Mouse (Mus musculus) intestine, embryonic 16.5 days (tissue): ENCODE measurements around the gene Sbk3. TPM values are rescaled to one million over a fixed set of nuclear protein-coding genes. Genes with fewer than 3 reads are reported as not detected.
A peak's percentile ranks its signal among the peaks of the same experiment; 100 is the strongest.

Source experiments
- ATAC-seq: fragments of 200-750 bp; cut with Nextera tagmentation; 2 replicates; pipeline ENCODE4 v1.8.0; 2017; ENCODE audit warnings: moderate TSS enrichment, moderate library complexity
- H3K27ac ChIP-seq: fragments of 300-500 bp; sonication (generic); 2 replicates; pipeline ENCODE4 v1.5.1; 2014; ENCODE audit warnings: mild to moderate bottlenecking, low read length
- H3K27me3 ChIP-seq: fragments of 300-500 bp; sonication (generic); replicated peaks from 2 replicates; pipeline ENCODE4 v1.6.1; 2014; ENCODE audit warnings: low read length, control low read depth, mixed read lengths; ENCODE audit not compliant: control insufficient read depth, insufficient read depth
- H3K36me3 ChIP-seq: fragments of 300-500 bp; sonication (generic); 2 replicates; pipeline ENCODE4 v1.6.1; 2014; ENCODE audit warnings: low read length, control low read depth; ENCODE audit not compliant: control insufficient read depth, insufficient read depth
- H3K4me1 ChIP-seq: fragments of 300-500 bp; sonication (generic); 2 replicates; pipeline ENCODE4 v1.6.1; 2014; ENCODE audit warnings: low read length, control low read depth, mixed read lengths; ENCODE audit not compliant: control insufficient read depth, insufficient read depth
- H3K4me2 ChIP-seq: fragments of 300-500 bp; sonication (generic); 2 replicates; pipeline ENCODE4 v1.6.1; 2014; ENCODE audit warnings: low read depth, low read length, control low read depth
- H3K4me3 ChIP-seq: fragments of 300-500 bp; sonication (generic); 2 replicates; pipeline ENCODE4 v1.5.1; 2014; ENCODE audit warnings: mild to moderate bottlenecking, low read length
- H3K9ac ChIP-seq: fragments of 300-500 bp; sonication (generic); 2 replicates; pipeline ENCODE4 v1.6.1; 2014; ENCODE audit warnings: low read depth, low read length
- H3K9me3 ChIP-seq: fragments of 300-500 bp; sonication (generic); 2 replicates; pipeline ENCODE4 v1.6.1; 2016; ENCODE audit warnings: low read length, control low read depth; ENCODE audit not compliant: control insufficient read depth
- WGBS: fragments of 180-500 bp; shearing (Covaris S2); extraction: QIAGEN DNeasy Blood & Tissue Kit; methylation state at CpG from one replicate; pipeline ENCODE4 v1.1.7; 2014; 5-methylcytosine and 5-hydroxymethylcytosine counted together
- polyA plus RNA-seq: library from polyadenylated mRNA; unstranded; fragments of >200 nt; fragmentation: Nextera tagmentation; extraction: Ambion mirVana; gene quantifications from 2 replicates; pipeline ENCODE4 v1.2.1, GENCODE M21; 2015

Sbk3 gene
- polyA plus RNA-seq, 1 experiment from 2014 or later = not detected

DNA sequence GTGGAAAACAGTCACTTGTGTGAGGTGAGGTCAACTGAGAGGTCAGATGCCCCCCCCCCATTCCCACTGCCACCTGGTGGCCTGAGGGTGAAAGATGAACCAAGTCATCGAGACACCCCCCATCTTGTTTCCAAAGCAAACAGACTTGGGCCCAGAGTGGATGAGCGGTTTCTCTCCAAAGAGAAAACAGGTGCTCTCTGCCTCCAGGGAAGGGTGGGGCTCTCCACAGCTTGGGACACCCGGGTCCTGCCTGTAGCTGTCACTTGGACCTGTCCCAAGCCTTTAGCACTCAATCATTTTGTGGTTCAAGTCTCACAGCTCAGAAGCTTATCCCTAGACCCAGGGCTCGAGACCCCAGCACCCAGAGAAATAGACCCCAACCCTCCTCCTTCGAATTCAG is 7.4 kb downstream of the Sbk3 start:
- H3K4me3 ChIP-seq = no peak overlapping the region
- ATAC-seq = 0 out of 2 replicates have a peak, but pooled peaks have one; percentile 24
- H3K27me3 ChIP-seq = no peaks in the 10 kb centered on the region
- no peaks in the 10 kb centered on the region for H3K36me3 ChIP-seq
- no peak overlapping the region for H3K4me2 ChIP-seq
- no peak overlapping the region for H3K9ac ChIP-seq
- H3K4me1 ChIP-seq = no peaks in the 10 kb centered on the region
- 72% methylated on average over 5 of the region's 5 CpGs for WGBS
- H3K27ac ChIP-seq = no peak overlapping the region
- no peaks in the 10 kb centered on the region for H3K9me3 ChIP-seq

DNA sequence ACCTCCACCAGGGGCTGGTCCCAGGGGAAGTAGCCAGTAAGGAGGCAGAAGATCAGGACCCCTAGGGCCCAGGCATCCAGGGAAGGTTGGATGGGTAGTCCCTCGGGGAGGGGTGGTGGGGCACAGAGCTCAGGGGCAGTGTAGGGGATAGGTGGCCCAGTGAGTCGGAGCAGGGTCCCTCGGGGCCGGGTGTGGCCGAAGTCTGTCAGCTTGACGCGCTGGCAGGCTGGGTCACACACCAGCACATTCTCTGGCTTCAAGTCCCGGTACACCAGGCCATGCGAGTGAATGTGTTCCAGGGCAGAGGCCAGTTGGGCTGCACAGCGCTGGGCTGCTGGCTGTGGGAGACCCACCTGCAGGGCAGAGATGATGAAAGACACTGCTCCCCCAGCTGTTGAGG is 13.6 kb downstream of the Sbk3 start:
- Histone ChIP-seq H3K4me2 (no peak overlapping the region), H3K27me3 (no peaks in the 10 kb centered on the region), H3K4me3 (no peak overlapping the region), H3K4me1 (no peaks in the 10 kb centered on the region), H3K9ac (no peak overlapping the region; the same call in 1 of the 2 replicates), H3K9me3 (no peaks in the 10 kb centered on the region), H3K27ac (no peak overlapping the region), H3K36me3 (no peaks in the 10 kb centered on the region)
- ATAC-seq = no peak
- WGBS = 85% methylated on average over 10 of the region's 10 CpGs

DNA sequence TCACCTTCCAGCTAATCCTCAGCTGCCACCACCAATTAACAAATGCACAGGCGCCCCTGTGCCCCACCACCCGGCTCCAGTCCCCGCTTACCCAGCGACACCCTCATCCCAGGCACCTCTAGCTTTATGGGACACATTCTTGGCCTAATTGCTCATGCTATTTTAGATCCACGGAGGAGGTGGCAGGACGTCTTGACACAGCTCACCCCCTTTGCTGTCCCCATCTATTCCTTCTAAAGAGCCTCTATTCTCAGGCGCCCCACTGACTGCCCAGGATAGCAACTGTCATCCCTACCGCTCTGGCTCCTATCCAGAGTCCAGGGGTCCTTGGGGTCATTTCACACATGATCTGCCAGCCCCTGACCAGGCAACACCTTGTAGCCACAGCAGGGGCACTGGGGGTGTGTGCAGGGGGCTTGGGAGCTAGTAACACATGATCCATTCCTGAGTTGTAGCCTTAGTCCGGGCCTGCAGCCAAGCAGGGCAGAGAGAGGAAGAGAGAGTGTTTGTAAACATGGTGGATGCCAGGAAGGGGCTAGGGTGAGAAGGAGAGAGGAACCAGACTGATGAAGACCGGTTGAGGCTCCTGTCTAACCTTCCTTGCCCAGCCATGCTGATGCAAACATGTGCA is 17.0 kb downstream of the Sbk3 start:
- H3K27ac ChIP-seq = no peak overlapping the region
- no peaks in the 10 kb centered on the region for H3K4me1 ChIP-seq
- H3K36me3 ChIP-seq = no peaks in the 10 kb centered on the region
- no peak overlapping the region for H3K4me3 ChIP-seq
- WGBS = 25% methylated on average over 10 of the region's 10 CpGs
- no peak for ATAC-seq
- H3K4me2 ChIP-seq = no peak overlapping the region
- no peaks in the 10 kb centered on the region for H3K9me3 ChIP-seq
- H3K9ac ChIP-seq = no peak overlapping the region
- no peaks in the 10 kb centered on the region for H3K27me3 ChIP-seq

DNA sequence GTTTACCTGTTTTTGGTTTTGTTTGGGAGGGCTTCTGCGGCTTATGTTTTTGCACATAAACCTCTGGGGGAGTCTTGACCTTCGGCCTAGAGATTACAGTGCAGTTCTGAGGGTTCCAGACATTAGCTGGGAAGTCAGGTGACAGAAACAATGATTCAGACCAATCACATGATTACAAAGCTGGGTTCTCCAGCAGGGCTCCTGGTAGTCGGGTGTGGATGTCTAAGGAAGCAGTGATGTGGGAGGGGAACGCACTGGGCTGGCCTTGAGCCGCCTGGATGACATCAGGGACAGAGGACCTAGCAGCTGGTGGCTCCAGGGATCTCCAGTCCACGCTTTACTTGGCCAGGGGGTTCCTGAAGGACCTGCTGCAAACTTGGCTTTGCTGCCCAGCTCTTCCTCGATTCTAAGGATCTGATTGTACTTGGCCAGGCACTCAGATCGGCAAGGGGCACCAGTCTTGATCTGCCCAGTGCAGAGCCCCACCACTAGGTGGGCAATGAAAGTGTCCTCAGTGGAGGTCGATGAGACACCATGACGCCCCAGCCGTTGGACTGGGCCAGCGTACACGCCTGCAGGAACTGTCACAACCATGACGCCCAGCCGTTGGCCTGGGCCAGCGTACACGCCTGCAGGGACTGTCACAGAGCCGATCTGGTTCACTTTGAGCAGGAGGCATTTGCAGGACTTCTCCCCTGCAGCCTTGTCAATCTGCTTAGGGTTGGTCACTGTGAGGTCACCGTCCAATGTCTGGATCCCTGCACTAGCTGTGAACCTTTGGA is 20.2 kb downstream of the Sbk3 start:
- peak; percentile 85 for ATAC-seq
- WGBS = 82% methylated on average over 19 of the region's 19 CpGs

DNA sequence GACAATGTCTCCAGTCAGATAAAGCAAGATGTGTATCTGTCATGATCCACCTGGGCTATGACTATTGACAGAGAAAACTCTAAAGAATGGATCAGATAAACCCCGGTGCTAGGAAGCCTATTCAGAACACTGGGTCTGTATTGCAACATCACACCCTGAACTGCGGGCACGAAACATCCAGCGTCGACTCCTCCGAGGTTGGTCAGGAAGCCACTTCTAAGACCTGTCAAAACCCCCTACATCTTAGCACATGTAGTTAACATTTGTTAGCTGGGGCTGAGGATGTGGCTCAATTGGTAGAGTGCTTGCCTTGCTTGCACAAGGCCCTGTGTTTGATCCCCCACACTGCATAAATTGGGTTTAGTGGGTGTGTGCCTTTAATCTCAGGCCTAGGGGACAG is 22.6 kb downstream of the Sbk3 start:
- Histone ChIP-seq H3K4me2 (no peak overlapping the region), H3K4me1 (no peaks in the 10 kb centered on the region), H3K36me3 (no peaks in the 10 kb centered on the region), H3K9me3 (no peaks in the 10 kb centered on the region), H3K4me3 (no peak overlapping the region), H3K27me3 (no peaks in the 10 kb centered on the region), H3K27ac (no peak overlapping the region), H3K9ac (no peak overlapping the region)
- 52% methylated on average over 6 of the region's 6 CpGs for WGBS
- ATAC-seq = no peak

More for the DNA sequence above, 20.2 kb downstream of the Sbk3 start:
- Histone ChIP-seq H3K9ac (no peak overlapping the region), H3K4me2 (no peak overlapping the region), H3K27ac (peak overlapping the region; percentile 5; the same call in 1 of the 2 replicates), H3K36me3 (no peaks in the 10 kb centered on the region), H3K27me3 (no peaks in the 10 kb centered on the region), H3K4me1 (no peaks in the 10 kb centered on the region), H3K9me3 (no peaks in the 10 kb centered on the region), H3K4me3 (no peak overlapping the region)

DNA sequence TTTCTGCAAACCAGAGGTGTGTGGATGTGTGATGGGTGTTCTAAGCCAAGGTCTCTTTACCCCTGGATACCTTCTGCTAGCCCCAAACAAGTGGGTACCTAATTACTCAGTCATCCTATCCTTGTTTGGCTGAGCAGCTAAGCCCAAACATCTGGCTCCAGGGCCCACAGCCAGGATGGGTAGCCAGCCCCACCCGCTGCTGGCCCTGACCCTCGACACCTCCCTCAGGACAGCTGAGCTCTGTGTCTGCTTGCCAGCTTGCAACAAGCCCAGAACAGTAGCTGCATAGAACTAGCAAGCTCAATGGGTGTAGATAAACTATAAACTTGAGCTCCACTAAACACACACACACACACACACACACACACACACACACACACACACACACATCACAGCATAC is 23.1 kb downstream of the Sbk3 start:
- H3K9me3 ChIP-seq = no peaks in the 10 kb centered on the region
- WGBS = 40% methylated on average over 2 of the region's 2 CpGs
- H3K9ac ChIP-seq = peak overlapping the region; percentile 17; the same call in 1 of the 2 replicates
- no peak overlapping the region for H3K4me2 ChIP-seq
- ATAC-seq = no peak
- H3K4me1 ChIP-seq = no peaks in the 10 kb centered on the region
- H3K36me3 ChIP-seq = no peaks in the 10 kb centered on the region
- no peak overlapping the region for H3K27ac ChIP-seq
- H3K27me3 ChIP-seq = no peaks in the 10 kb centered on the region
- no peak overlapping the region for H3K4me3 ChIP-seq

DNA sequence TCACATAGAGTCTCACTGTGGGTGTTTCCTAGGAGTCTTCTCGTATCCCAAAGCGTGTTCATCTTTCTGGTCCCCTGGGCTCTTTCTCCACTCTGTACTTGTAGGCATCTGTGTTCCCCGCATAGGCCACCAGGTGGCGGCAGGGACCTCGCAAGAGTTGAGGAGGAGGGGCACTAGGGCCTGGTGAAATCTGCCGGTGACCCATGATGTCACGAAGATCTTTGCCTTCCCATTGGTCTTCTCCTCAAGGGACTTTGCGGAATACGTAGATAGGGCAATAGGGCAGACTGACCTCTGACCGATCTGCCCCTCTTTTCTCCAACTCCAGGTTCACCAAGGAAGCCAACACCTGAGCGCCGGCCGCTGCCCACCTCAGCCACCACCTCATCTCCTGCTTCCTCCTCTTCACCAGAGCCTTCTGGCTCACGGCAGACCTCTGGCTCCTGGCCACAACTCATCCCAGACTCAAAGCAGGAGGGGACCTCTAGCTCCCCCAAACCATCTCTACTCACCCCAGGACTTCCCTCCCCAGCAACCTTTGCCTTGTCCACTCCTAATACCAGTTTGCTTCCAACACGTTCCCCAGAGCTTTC is 27.6 kb downstream of the Sbk3 start:
- peak overlapping the region; percentile 54 for H3K4me2 ChIP-seq
- no peaks in the 10 kb centered on the region for H3K4me1 ChIP-seq
- no peak overlapping the region for H3K27ac ChIP-seq
- no peaks in the 10 kb centered on the region for H3K36me3 ChIP-seq
- H3K9me3 ChIP-seq = no peaks in the 10 kb centered on the region
- ATAC-seq = peak; percentile 90
- no peaks in the 10 kb centered on the region for H3K27me3 ChIP-seq
- peak overlapping the region; percentile 44; the same call in 1 of the 2 replicates for H3K9ac ChIP-seq
- H3K4me3 ChIP-seq = peak overlapping the region; percentile 42
- 13% methylated on average over 15 of the region's 15 CpGs for WGBS

DNA sequence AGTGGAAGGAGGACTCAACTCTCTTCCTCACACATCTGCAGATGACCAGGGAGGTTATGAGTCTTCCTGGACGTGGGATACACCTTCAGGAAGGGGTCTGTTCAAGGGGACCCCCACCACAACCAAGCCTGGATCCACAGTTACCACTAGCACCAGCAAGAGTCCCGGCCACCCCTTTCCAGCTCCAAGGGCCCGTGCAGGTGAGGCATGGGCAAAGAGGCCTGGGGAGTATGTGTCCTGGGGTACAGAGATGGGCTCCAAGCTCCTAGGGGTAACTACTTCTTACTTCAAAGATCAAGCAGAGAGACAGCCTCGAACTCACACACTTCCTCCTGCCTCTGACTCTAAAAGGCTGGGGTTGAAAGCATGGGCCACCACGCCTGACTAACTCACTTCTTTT is 28.3 kb downstream of the Sbk3 start:
- H3K9me3 ChIP-seq = no peaks in the 10 kb centered on the region
- H3K36me3 ChIP-seq = no peaks in the 10 kb centered on the region
- H3K4me2 ChIP-seq = no peak overlapping the region
- 52% methylated on average over 5 of the region's 5 CpGs for WGBS
- no peaks in the 10 kb centered on the region for H3K4me1 ChIP-seq
- H3K27me3 ChIP-seq = no peaks in the 10 kb centered on the region
- no peak overlapping the region for H3K4me3 ChIP-seq
- peak; percentile 8; the same call in 1 of the 2 replicates for ATAC-seq
- H3K27ac ChIP-seq = no peak overlapping the region
- H3K9ac ChIP-seq = no peak overlapping the region

DNA sequence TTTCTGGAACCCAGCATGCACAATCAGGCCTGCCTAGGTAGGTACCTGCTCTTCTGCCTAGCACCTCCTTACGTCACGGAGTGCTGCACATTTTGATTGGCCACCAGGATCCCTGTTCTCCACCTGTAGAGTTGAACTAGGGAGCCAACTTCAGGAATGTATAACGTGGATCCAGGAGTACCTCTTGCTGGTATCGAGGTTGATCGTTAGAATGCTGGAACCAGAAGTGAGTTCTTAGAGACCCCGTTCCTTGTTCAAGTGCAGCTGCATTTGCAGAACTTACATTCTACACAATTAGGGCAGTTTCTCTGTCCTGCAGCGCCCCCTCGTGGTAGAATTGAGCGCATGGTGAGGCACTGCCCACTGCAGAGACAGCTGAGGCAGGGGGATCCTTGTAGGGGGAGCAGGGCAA is 30.9 kb downstream of the Sbk3 start:
- ATAC-seq = peak; percentile 78
- Histone ChIP-seq H3K4me1 (no peaks in the 10 kb centered on the region), H3K4me3 (no peak overlapping the region), H3K4me2 (no peak overlapping the region), H3K27me3 (no peaks in the 10 kb centered on the region), H3K27ac (no peak overlapping the region), H3K9me3 (no peaks in the 10 kb centered on the region), H3K9ac (no peak overlapping the region), H3K36me3 (no peaks in the 10 kb centered on the region)
- WGBS = 17% methylated on average over 9 of the region's 9 CpGs
